Mouse (Mus musculus) cortical plate, adult 2 months (tissue): ENCODE data around the gene Gse1.

ENCODE experiments used
- CTCF ChIP-seq: fragments of 200-500 bp; IDR thresholded peaks from 2 replicates; pipeline ENCODE4 v1.5.1; 2011; ENCODE audit warnings: mild to moderate bottlenecking, control low read depth, low read length; ENCODE audit not compliant: insufficient read depth; ENCODE audit errors: extremely low read depth
- POLR2A ChIP-seq: fragments of 200-500 bp; IDR thresholded peaks from 2 replicates; pipeline ENCODE4 v1.6.1; 2011; ENCODE audit warnings: mild to moderate bottlenecking, low read length, control low read depth; ENCODE audit not compliant: insufficient read depth; ENCODE audit errors: extremely low read depth

- TF ChIP-seq POLR2A (no peak), CTCF (no peak)
Measured at GRCm38 (mm10) chr8:120255406-120255987, 27.2 kb downstream of the Gse1 start.
